Mouse (Mus musculus) kidney, postnatal 36 days (tissue): Measurements from ENCODE around the gene Mef2a.
A peak's percentile ranks its signal among the peaks of the same experiment; 100 is the strongest.

Experiments used
- DNase-seq, 2 experiments: peaks; one replicate each; pipeline ENCODE4 v3.0.0; 2021 to 2022; ENCODE audit warnings: mixed read lengths in 2 of 2

Gene Mef2a

GRCm38 (mm10) chr7:67243121-67243893, 129.4 kb downstream of the Mef2a start:
- peak; percentile 28 to 37 for DNase-seq

DNA sequence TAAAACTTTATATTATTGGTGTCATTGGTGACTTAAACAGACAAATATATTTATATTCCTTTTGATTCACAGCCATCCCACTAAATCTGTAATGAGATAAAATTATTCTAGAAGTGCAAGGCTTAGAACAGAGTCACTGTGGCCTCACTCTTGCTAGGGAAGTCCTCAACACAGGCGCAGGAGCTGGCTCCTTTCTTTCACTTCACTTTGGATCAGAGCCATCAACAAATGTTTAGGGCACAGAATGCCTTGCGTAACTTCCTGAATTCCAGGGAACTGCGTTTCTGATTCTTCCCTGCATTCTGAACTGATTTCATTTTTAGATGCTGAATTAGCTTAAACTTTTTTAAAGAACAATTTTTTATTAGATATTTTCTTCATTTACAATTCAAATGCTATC, 130.7 kb downstream of the Mef2a start:
- DNase-seq: no peak

GRCm38 (mm10) chr7:67237752-67238151, 134.9 kb downstream of the Mef2a start:
- DNase-seq: no peak

GRCm38 (mm10) chr7:67236351-67236750, 136.3 kb downstream of the Mef2a start:
- no peak for DNase-seq

- peak; percentile 39 to 62 for DNase-seq
Observed at GRCm38 (mm10) chr7:67234797-67235196, 137.9 kb downstream of the Mef2a start.

GRCm38 (mm10) chr7:67232504-67232903, 140.2 kb downstream of the Mef2a start:
- no peak for DNase-seq

GRCm38 (mm10) chr7:67230640-67231140, 142.0 kb downstream of the Mef2a start:
- peak in 1 of 2 experiments; percentile 20 for DNase-seq

DNA sequence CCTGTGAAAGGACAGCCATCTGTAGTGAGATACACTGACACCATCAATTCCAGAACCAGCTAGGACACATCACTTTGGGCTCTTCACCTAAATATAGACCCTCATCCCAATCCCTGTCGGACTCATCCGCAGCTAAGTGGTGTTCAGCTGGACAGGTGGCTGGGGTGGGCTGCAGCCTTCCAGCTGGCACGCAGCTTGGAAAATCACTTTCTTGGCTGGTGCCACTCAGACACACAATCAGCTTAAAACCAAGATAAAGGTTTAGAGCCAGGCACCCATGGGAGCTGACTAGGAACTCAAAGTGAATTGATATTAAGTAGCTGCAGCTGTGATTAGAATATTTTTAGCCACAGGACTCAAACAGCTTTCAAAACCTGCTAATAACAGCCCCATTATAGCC, 142.4 kb downstream of the Mef2a start:
- DNase-seq: peak in 1 of 2 experiments; percentile 8

DNA sequence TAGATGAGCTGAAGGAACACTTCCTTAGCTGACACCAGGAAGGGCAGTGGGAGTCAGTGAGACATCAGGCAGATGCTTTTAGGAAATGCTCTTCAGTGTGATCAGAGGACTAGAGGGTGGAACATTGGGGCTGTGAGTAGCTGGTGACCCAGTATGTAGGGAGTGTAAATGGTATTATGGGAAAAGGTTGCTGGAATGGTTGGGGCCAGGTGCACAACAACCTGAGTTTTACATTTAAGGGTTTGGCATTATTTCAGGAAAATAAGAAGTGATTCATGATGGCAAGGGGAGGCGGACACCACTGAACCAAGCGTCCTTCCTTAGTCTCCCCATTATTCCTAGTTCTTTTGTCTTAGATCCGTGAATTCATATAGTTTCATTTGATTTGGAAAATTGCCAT, 143.0 kb downstream of the Mef2a start:
- DNase-seq: no peak

DNA sequence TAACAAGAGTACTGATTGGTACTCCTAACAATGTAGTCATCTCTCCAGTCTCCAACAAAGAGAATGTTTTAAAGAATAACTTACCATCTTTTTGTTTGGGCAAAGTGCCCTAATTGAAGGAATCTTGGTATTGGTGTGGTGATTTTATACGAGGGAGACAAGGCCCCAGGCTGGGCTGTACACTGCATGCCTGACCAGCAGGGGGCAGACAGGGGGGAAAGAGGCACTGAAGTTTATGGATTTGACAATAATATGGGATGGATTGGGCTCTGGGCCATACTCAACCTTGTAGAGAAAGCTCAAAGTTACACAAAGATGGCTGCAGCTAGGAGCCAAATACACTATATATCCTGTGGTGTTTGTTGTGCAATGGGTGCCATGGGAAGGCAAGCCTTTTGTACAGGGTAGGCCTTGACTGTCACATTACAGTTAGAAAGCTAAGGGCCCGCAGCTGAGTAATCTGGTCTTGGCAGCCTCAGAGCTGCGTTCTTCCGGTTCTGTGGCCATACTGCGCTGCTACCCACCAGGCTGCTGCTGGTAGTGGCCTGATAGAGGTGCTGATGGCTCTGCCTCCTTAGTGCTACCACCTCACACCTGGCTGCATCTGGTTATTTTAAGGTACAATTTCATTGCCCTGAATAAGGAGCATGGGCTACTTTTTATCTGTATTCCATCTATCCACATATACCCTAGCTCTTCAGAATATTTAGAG, 143.6 kb downstream of the Mef2a start:
- DNase-seq: peak; percentile 25 to 72

- DNase-seq: no peak
Observed at GRCm38 (mm10) chr7:67228390-67228789, 144.3 kb downstream of the Mef2a start.

DNA sequence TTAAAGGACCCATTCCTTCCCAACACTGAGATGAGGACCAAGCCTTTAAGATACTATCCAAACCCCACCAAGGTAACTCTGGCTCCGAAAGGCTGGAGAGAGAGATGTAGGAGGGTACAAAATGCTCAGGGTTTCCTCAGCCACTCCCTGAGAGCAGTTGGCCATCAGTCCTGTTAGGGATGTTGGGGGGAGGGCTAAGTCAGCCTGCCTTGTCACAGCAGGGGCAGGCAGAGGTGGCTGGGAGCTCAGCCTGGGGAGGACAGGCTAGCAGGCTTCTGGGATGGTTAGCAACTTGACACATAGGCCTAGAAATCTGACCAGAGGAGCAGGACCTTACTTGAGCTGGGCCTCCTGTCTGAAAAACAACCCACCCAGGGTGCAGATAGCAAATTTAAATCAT, 145.1 kb downstream of the Mef2a start:
- DNase-seq: no peak

- DNase-seq: no peak
Observed at GRCm38 (mm10) chr7:67225943-67226625, 146.6 kb downstream of the Mef2a start.

- DNase-seq: peak; percentile 99 to 100
Observed at GRCm38 (mm10) chr7:67222220-67222862, 150.3 kb downstream of the Mef2a start, which contains the start of gene Lysmd4. Gene Lysmd4, plus strand, starts transcription at chr7:67222544.

GRCm38 (mm10) chr7:67217025-67217424, 155.6 kb downstream of the Mef2a start:
- DNase-seq: peak; percentile 51 to 91

GRCm38 (mm10) chr7:67216351-67216750, 156.3 kb downstream of the Mef2a start:
- DNase-seq: no peak

DNA sequence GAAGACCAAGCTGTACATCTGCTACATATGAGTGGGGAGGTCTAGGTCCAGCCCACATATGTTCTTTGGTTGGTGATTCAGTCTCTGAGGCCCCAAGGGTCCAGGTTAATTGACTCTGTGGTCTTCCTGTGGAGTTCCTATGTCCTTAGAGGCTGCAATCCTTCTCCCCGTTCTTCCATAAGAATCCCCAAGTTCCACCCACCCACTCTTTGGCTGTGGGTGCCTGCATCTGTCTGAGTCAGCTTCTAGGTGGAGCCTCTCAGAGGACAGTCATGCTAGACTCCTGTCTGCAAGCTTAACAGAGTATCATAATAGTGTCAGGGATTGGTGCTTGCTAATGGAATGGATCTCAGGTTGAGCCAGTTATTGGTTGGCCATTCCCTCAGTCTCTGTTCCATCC, 159.1 kb downstream of the Mef2a start:
- no peak for DNase-seq

GRCm38 (mm10) chr7:67211971-67212370, 160.7 kb downstream of the Mef2a start:
- no peak for DNase-seq

DNA sequence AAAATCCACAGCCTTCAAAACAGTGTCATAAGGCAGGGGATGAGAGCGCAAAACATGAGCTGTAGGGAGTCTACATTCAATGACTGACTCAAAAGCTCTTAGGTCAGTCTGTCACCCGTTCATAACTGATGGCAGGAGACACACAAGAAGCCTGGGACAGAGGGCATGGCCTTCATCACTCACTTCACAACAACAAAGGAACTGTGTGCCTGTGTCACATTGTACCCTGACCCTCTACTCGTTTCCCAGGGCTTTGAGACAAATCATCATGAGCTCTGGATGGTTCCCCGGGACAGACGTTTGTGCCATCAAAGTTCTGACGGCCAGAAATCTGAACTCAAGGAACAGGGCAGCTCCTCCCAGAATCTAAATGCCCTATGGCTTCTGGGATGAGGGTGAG, 161.3 kb downstream of the Mef2a start:
- no peak for DNase-seq

GRCm38 (mm10) chr7:67210004-67210833, 162.4 kb downstream of the Mef2a start:
- DNase-seq: no peak

DNA sequence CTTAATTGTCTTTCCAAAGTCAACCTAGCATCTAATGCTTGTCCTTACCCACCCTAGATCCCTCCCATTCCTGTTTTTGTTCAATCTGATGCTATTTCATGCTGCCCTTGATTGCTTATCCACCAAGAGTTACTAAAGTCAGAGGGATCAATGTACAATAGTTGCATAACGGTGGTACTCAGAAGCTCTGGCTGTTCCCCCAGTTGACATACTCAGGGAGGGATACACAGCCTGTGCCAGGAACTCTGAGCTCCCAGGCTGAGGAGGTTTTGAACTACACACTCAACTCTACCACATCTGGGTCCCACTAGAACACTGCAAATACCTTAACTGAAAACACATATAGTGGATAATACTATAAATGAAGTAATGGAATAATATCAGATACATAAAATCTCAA, 164.3 kb downstream of the Mef2a start:
- DNase-seq: peak; percentile 15 to 43

DNA sequence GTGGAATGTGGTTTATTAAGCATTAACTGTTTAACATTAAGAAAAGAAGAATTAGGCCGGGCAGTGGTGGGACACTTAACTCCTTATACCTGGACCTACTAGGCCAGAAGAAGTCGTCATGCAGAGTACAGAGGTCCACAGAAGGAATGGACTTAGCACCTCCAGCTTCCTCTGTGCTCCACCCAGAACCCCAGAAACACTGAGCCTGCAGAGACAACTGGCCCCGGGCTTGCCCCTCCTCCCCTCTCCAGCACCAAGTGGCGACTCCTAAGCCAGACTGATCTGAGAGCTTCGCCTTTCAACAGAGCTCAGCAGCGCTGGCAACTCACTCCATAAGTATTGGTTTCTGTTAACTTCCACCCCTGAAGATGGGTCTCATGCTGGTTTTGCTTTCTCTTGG, 165.0 kb downstream of the Mef2a start:
- peak; percentile 70 to 79 for DNase-seq
